Comparison of ENCODE assay signal across 27 mouse cellular contexts in the genomic region with DNA sequence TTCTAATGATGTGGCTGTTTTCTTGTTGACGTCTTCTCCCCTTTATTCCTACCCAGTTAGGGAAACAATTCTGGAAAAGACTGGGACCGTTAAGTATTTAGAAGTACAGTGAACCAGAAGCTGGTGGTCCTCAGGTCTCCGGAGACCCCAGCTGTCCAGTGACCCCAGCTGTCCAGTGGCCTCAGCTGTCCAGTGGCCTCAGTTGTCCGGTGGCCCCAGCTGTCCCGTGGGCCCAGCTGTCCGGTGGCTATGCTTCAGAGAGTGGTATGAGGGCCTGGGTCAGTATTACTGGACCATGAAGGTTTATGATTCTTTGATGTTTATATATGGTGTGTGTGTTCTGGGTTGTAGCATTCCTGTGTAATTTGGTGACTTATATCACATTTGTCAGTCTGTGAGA.
"Had no signal": no experiment of that assay in that cellular context is flagged by ENCODE, and none has a peak within 500 bp of the region (broad histone marks: within the 10 kb centered on the region; RNA-seq: fewer than 3 reads in every experiment).

No protein-coding gene starts in this region.

- H3K4me2 ChIP-seq: embryonic facial prominence, embryonic 12.5 days; embryonic facial prominence, embryonic 13.5 days; embryonic facial prominence, embryonic 15.5 days; forebrain, embryonic 12.5 days; forebrain, embryonic 13.5 days; forebrain, embryonic 15.5 days had no signal

- H3K4me3 ChIP-seq: embryonic facial prominence, embryonic 10.5 days; embryonic facial prominence, embryonic 12.5 days; embryonic facial prominence, embryonic 13.5 days; embryonic facial prominence, embryonic 15.5 days; erythroblast, embryonic 14.5 days; forebrain, embryonic 10.5 days; forebrain, embryonic 12.5 days; forebrain, embryonic 13.5 days; forebrain, embryonic 15.5 days; gastrocnemius, adult 2 months; heart, adult 2 months had no signal

- ATAC-seq: forebrain, embryonic 13.5 days; forebrain, embryonic 14.5 days; forebrain, embryonic 15.5 days; forebrain, embryonic 16.5 days; forebrain, postnatal 0 days had no signal

- H3K36me3 ChIP-seq: embryonic facial prominence, embryonic 10.5 days; embryonic facial prominence, embryonic 12.5 days; embryonic facial prominence, embryonic 13.5 days; embryonic facial prominence, embryonic 15.5 days; forebrain, embryonic 10.5 days; forebrain, embryonic 12.5 days; forebrain, embryonic 15.5 days had no signal

- H3K27me3 ChIP-seq: embryonic facial prominence, embryonic 12.5 days; embryonic facial prominence, embryonic 13.5 days; embryonic facial prominence, embryonic 15.5 days; forebrain, embryonic 12.5 days; forebrain, embryonic 13.5 days; forebrain, embryonic 15.5 days had no signal

- H3K9ac ChIP-seq: embryonic facial prominence, embryonic 12.5 days; embryonic facial prominence, embryonic 13.5 days; embryonic facial prominence, embryonic 15.5 days; forebrain, embryonic 12.5 days; forebrain, embryonic 13.5 days; forebrain, embryonic 15.5 days; forebrain, postnatal 0 days had no signal

- DNase-seq: cerebellum, adult 2 months; cerebellum, adult 8-10 months; cerebellum, adult 9-10 months; cerebellum, adult 9-11 months; cerebellum, postnatal 10 days; cerebellum, postnatal 14 days; cerebellum, postnatal 25 days; cerebellum, postnatal 36 days; embryo, embryonic 11 days; forebrain, postnatal 0 days; gastrocnemius, adult 2 months; gastrocnemius, postnatal 10 days; gastrocnemius, postnatal 14 days; gastrocnemius, postnatal 25 days; heart, adult 18-20 months; heart, adult 2 months had no signal

- H3K9me3 ChIP-seq: embryonic facial prominence, embryonic 15.5 days; forebrain, embryonic 15.5 days had no signal

- H3K4me1 ChIP-seq: embryonic facial prominence, embryonic 10.5 days; embryonic facial prominence, embryonic 12.5 days; embryonic facial prominence, embryonic 13.5 days; embryonic facial prominence, embryonic 15.5 days had no signal

- H3K27ac ChIP-seq: embryonic facial prominence, embryonic 10.5 days; embryonic facial prominence, embryonic 12.5 days; embryonic facial prominence, embryonic 13.5 days; embryonic facial prominence, embryonic 15.5 days; forebrain, embryonic 10.5 days; forebrain, embryonic 12.5 days; forebrain, embryonic 13.5 days; forebrain, embryonic 15.5 days; gastrocnemius, adult 2 months; heart, adult 2 months had no signal
